Mouse (Mus musculus) kidney, adult 2 months (tissue): ENCODE measurements at regions not wholly inside any gene's neighbourhood (a gene's known extent, or its start where the extent isn't known, plus 50 kb on each side); places are given as distances from the start of the nearest gene placed in this dataset.

Source experiments
- CTCF ChIP-seq: fragments of 200-500 bp; conservative IDR thresholded peaks from 2 replicates; pipeline ENCODE4 v1.5.1; 2011; ENCODE audit warnings: low read depth, mild to moderate bottlenecking, control low read depth, low read length, moderate library complexity, mixed read lengths; ENCODE audit not compliant: insufficient read depth, insufficient read length
- POLR2A ChIP-seq: fragments of 200-500 bp; IDR thresholded peaks from one replicate; pipeline ENCODE4 v1.6.1; 2011; ENCODE audit warnings: low read depth, low read length, control low read depth

- no peak for TF ChIP-seq CTCF
- TF ChIP-seq POLR2A, result no peak
Observed at GRCm38 (mm10) chr13:53543291-53543690, 70.4 kb upstream of the Msx2 start.
